Comparison of ENCODE assay signal across 8 mouse cellular contexts in genomic region chr7:128297617-128298480, GRCm38 (mm10). TPM values are rescaled to one million over a fixed set of nuclear protein-coding genes. Genes with fewer than 3 reads are reported as not detected.
DNase-seq lines count a peak whose midpoint lies in the region; ATAC-seq and TF ChIP-seq lines count a peak whose summit lies in the region.

BC017158 (minus strand) TSS chr7:128298170.

- TF ChIP-seq CTCF in gastrocnemius, adult 2 months (IDR thresholded peaks at IDR 0.05): no peak

- H3K4me1 ChIP-seq in hindbrain, embryonic 16.5 days (ENCODE audit: control insufficient read depth, insufficient read depth, low read depth, low read length): peaks cover 13% of the 10 kb centered on the region

- intact Hi-C loops in gastrocnemius, adult 2 months (cut with DNase I): loop anchor here (5.0 kb wide), 1 partner anchor 51 kb away; the partner anchor contains the start of gene Tgfb1i1

- no peaks in the 10 kb centered on the region for H3K9me3 ChIP-seq in hindbrain, embryonic 16.5 days (ENCODE audit: control insufficient read depth, low read length)

- peak; percentile 77 for DNase-seq in R1 (ENCODE audit: low read depth, low spot score)
- peak; percentile 83 to 86 for DNase-seq in cerebellum, postnatal 25 days
- DNase-seq in gastrocnemius, adult 2 months: peak; percentile 74
- peak; percentile 79 to 84 for DNase-seq in left cerebral cortex, adult 18-20 months (ENCODE audit: low spot score in 2 of 2)
- DNase-seq in lung, postnatal 4 days: peak; percentile 73 to 82
- DNase-seq in retina, postnatal 1 day: peak; percentile 91
- DNase-seq in thymus, postnatal 4 days: peak; percentile 78

- H3K27me3 ChIP-seq in hindbrain, embryonic 16.5 days (replicated peaks; ENCODE audit: control insufficient read depth, insufficient read depth, low read length): no peaks in the 10 kb centered on the region

- WGBS in hindbrain, embryonic 16.5 days: 2% methylated on average over 44 of the region's 47 CpGs

- peak within 1 kb of the TSS; percentile 80 for H3K4me2 ChIP-seq in hindbrain, embryonic 16.5 days (ENCODE audit: low read length)

- peak; percentile 78 for ATAC-seq in hindbrain, embryonic 16.5 days

- peak within 1 kb of the TSS; percentile 93 for H3K4me3 ChIP-seq in gastrocnemius, adult 2 months
- H3K4me3 ChIP-seq in hindbrain, embryonic 16.5 days (ENCODE audit: low read length): peak within 1 kb of the TSS; percentile 85

- H3K36me3 ChIP-seq in hindbrain, embryonic 16.5 days (ENCODE audit: control insufficient read depth, insufficient read depth, low read length): no peaks in the 10 kb centered on the region

- peak within 1 kb of the TSS; percentile 94 for H3K9ac ChIP-seq in hindbrain, embryonic 16.5 days (ENCODE audit: low read depth, low read length)

- peak within 1 kb of the TSS; percentile 83 for H3K27ac ChIP-seq in gastrocnemius, adult 2 months
- H3K27ac ChIP-seq in hindbrain, embryonic 16.5 days (ENCODE audit: low read depth, low read length): peak within 1 kb of the TSS; percentile 73

RNA-seq across cellular contexts. Expression of gene BC017158, which starts in this region (rescaled TPM):
- total RNA-seq in gastrocnemius, adult 2 months (2021): 1 to 10 TPM; 2.3 to 3.7 TPM
- 22.7 and 26.9 TPM in 2 replicates for polyA plus RNA-seq in hindbrain, embryonic 16.5 days (2015; fragmentation: Nextera tagmentation; extraction: Ambion mirVana)
- total RNA-seq in left cerebral cortex, adult 18-20 months (2021): 10 to 100 TPM; 25.6 to 27.6 TPM

Comparison
In these comparisons a context has a peak if more than half of its experiments do, and no peak if none do; other contexts are left out.
1. Peak in every context shown above with its lines: DNase-seq, ATAC-seq, H3K4me3 ChIP-seq and H3K27ac ChIP-seq.
2. RNA of gene BC017158 (total RNA-seq): 25.6 to 27.6 TPM in left cerebral cortex, adult 18-20 months; 2.3 to 3.7 TPM in gastrocnemius, adult 2 months; every median in the first group is over 4 times any median in the second.